Mouse (Mus musculus) liver, embryonic 16.5 days (tissue): ENCODE measurements around the gene Dct. TPM values are rescaled to one million over a fixed set of nuclear protein-coding genes. Genes with fewer than 3 reads are reported as not detected.

Experiments
- ATAC-seq: fragments of 200-750 bp; cut with Nextera tagmentation; 2 replicates; pipeline ENCODE4 v1.8.0; 2017; ENCODE audit warnings: low read depth, mild to moderate bottlenecking, moderate number of reproducible peaks, moderate library complexity
- H3K27ac ChIP-seq: fragments of 300-500 bp; sonication (generic); 2 replicates; pipeline ENCODE4 v1.5.1; 2014; ENCODE audit warnings: mild to moderate bottlenecking, low read length
- H3K27me3 ChIP-seq: fragments of 300-500 bp; sonication (generic); 2 replicates; pipeline ENCODE4 v1.6.1; 2014; ENCODE audit warnings: low read depth, low read length, mixed read lengths; ENCODE audit not compliant: control insufficient read depth, insufficient read depth
- H3K36me3 ChIP-seq: fragments of 300-500 bp; sonication (generic); 2 replicates; pipeline ENCODE4 v1.6.1; 2014; ENCODE audit warnings: mild to moderate bottlenecking; ENCODE audit not compliant: control insufficient read depth, insufficient read depth
- H3K4me1 ChIP-seq: fragments of 300-500 bp; sonication (generic); 2 replicates; pipeline ENCODE4 v1.6.1; 2014; ENCODE audit warnings: low read depth, low read length, mixed read lengths; ENCODE audit not compliant: control insufficient read depth
- H3K4me2 ChIP-seq: fragments of 300-500 bp; sonication (generic); 2 replicates; pipeline ENCODE4 v1.6.1; 2014; ENCODE audit warnings: low read depth, low read length, mixed read lengths
- H3K4me3 ChIP-seq: fragments of 300-500 bp; sonication (generic); 2 replicates; pipeline ENCODE4 v1.5.1; 2014; ENCODE audit warnings: low read depth, mild to moderate bottlenecking, low read length
- H3K9ac ChIP-seq: fragments of 300-500 bp; sonication (generic); 2 replicates; pipeline ENCODE4 v1.6.1; 2014; ENCODE audit warnings: low read depth, low read length
- H3K9me3 ChIP-seq: fragments of 300-500 bp; sonication (generic); replicated peaks from 2 replicates; pipeline ENCODE4 v1.6.1; 2016; ENCODE audit warnings: low read length; ENCODE audit not compliant: control insufficient read depth
- WGBS: fragments of 180-500 bp; shearing (Covaris S2); extraction: QIAGEN DNeasy Blood & Tissue Kit; methylation state at CpG from one replicate; pipeline ENCODE4 v1.1.7; 2014; ENCODE audit not compliant: insufficient replicate concordance; 5-methylcytosine and 5-hydroxymethylcytosine counted together
- polyA plus RNA-seq: library from polyadenylated mRNA; unstranded; fragments of >200 nt; fragmentation: Nextera tagmentation; extraction: Ambion mirVana; gene quantifications from 2 replicates; pipeline ENCODE4 v1.2.1, GENCODE M21; 2015

Dct gene
- polyA plus RNA-seq, 1 experiment from 2014 or later = 0.33 TPM

GRCm38 (mm10) chr14:117981532-117981931 lies 70.5 kb downstream of the Dct start:
- no peaks in the 10 kb centered on the region for H3K27me3 ChIP-seq
- no peak overlapping the region for H3K27ac ChIP-seq
- no peaks in the 10 kb centered on the region for H3K9me3 ChIP-seq
- no peaks in the 10 kb centered on the region for H3K4me1 ChIP-seq
- ATAC-seq = no peak
- no peak overlapping the region for H3K4me2 ChIP-seq
- no peaks in the 10 kb centered on the region for H3K36me3 ChIP-seq
- H3K4me3 ChIP-seq = no peak overlapping the region
- WGBS = 83% methylated on average over 10 of the region's 10 CpGs
- H3K9ac ChIP-seq = no peak overlapping the region

GRCm38 (mm10) chr14:117972576-117972975 lies 79.5 kb downstream of the Dct start:
- ATAC-seq = no peak
- no peak overlapping the region for H3K9ac ChIP-seq
- H3K27ac ChIP-seq = no peak overlapping the region
- H3K9me3 ChIP-seq = no peaks in the 10 kb centered on the region
- no peaks in the 10 kb centered on the region for H3K27me3 ChIP-seq
- H3K4me2 ChIP-seq = no peak overlapping the region
- H3K36me3 ChIP-seq = no peaks in the 10 kb centered on the region
- 59% methylated on average over 5 of the region's 5 CpGs for WGBS
- no peak overlapping the region for H3K4me3 ChIP-seq
- no peaks in the 10 kb centered on the region for H3K4me1 ChIP-seq

Other genes with a start within 250 kb of the Dct start
- gene Tgds, start 80.5 kb upstream of the Dct start, polyA plus RNA-seq = 13.0 and 14.2 TPM in 2 replicates
- 10.0 and 10.3 TPM in 2 replicates for gene Gpr180, start 84.9 kb upstream of the Dct start, polyA plus RNA-seq
- not detected in 2 replicates for gene Sox21, start 184.8 kb upstream of the Dct start, polyA plus RNA-seq
- gene Gm9376, start 214.7 kb upstream of the Dct start, polyA plus RNA-seq = not detected in 2 replicates